Mouse (Mus musculus) cerebellum, postnatal 10 days (tissue): Measurements from ENCODE around the gene Olfr309.
"Not testable (repeated sequence)": the region's sequence is repeated elsewhere in the genome, so short reads cannot be mapped to it uniquely, and the experiment has no call there.

Experiments
- DNase-seq, 2 experiments: peaks; one replicate each; pipeline ENCODE4 v3.0.0; 2021; ENCODE audit warnings: mixed read lengths in 2 of 2

Olfr309 gene

GRCm38 (mm10) chr7:86313608-86314007, at the start of gene Olfr309:
TSS of gene Olfr309 (minus strand) at chr7:86313708.
- no peak for DNase-seq

- not testable (repeated sequence) for DNase-seq
These were observed 32.8 kb upstream of the Olfr309 start for GRCm38 (mm10) chr7:86346296-86346695.

- no peak for DNase-seq
These were observed 30.7 kb upstream of the Olfr309 start for GRCm38 (mm10) chr7:86344253-86344652.

GRCm38 (mm10) chr7:86342881-86343565, 29.5 kb upstream of the Olfr309 start:
- DNase-seq: no peak

- DNase-seq: no peak
These were observed 24.0 kb upstream of the Olfr309 start, which contains the start of gene Olfr307 for GRCm38 (mm10) chr7:86337486-86337885. TSS of gene Olfr307 (minus strand) at chr7:86337586.

GRCm38 (mm10) chr7:86325530-86325929, 12.0 kb upstream of the Olfr309 start, which contains the start of gene Olfr308:
TSS of gene Olfr308 (minus strand) at chr7:86325630.
- no peak for DNase-seq

- no peak for DNase-seq
These were observed 7.8 kb upstream of the Olfr309 start for GRCm38 (mm10) chr7:86321323-86321722.

- no peak for DNase-seq
These were observed 36.4 kb downstream of the Olfr309 start, which contains the start of gene Olfr310 for GRCm38 (mm10) chr7:86277072-86277471. TSS of gene Olfr310 (minus strand) at chr7:86277172.
